Mouse (Mus musculus) brain, embryonic 14.5 days (tissue): Measurements from ENCODE around the gene Chka.

Experiments
- CTCF ChIP-seq: fragments of 200-500 bp; IDR thresholded peaks from 2 replicates; pipeline ENCODE4 v1.5.1; 2012; ENCODE audit warnings: inconsistent platforms, mild to moderate bottlenecking, moderate library complexity, borderline replicate concordance; ENCODE audit not compliant: insufficient read depth, insufficient read length; ENCODE audit errors: extremely low read depth
- POLR2A ChIP-seq: fragments of 200-500 bp; IDR thresholded peaks from 2 replicates; pipeline ENCODE4 v1.6.1; 2012; ENCODE audit warnings: mild to moderate bottlenecking, inconsistent platforms, borderline replicate concordance; ENCODE audit not compliant: poor library complexity, insufficient read depth, insufficient read length, severe bottlenecking; ENCODE audit errors: extremely low read depth

GRCm38 (mm10) chr19:3929211-3929941 lies 77.8 kb downstream of the Chka start, which contains the start of gene Aldh3b1:
- no peak for TF ChIP-seq CTCF
- TF ChIP-seq POLR2A = no peak
